Mouse (Mus musculus): Measurements from ENCODE around the gene Thbd. TPM values are rescaled to one million over a fixed set of nuclear protein-coding genes. Genes with fewer than 3 reads are reported as not detected.
A peak's percentile ranks its signal among the peaks of the same experiment; 100 is the strongest.

Thbd gene
- polyA plus RNA-seq, 1 experiment from 2014 or later, result 12.6 TPM

DNA sequence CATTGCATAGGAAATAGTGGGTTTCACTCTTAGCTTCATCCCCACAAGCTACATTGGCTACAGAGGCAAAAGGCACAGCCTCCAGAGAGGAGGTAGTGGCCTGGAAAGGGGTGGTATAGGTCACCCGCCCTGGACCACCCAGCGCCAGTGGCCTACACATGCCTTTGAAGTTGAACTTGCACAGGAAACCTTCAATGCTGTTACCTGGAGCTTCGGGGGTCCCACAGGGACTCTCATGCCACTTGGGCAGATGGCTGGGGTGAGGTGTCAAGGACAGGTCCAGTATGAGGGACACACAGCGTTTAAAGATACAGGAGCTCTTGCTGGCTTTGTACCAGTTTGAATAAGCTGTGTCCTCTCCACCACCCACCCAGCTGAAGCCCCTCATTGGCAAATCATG is 34.7 kb upstream of the Thbd start:
- H3K9me3 ChIP-seq, result no peaks in the 10 kb centered on the region
- no peak overlapping the region for H3K4me3 ChIP-seq
- H3K27me3 ChIP-seq, result no peaks in the 10 kb centered on the region
- 0 out of 2 replicates have a peak, but pooled peaks cover 2% of the 10 kb centered on the region for H3K4me1 ChIP-seq
- H3K36me3 ChIP-seq, result no peaks in the 10 kb centered on the region
- no peak for ATAC-seq (ENCODE audit: insufficient number of reproducible peaks, insufficient read depth, low FRiP score, low TSS enrichment)
- no peak overlapping the region for H3K4me2 ChIP-seq (replicated peaks)
- H3K27ac ChIP-seq, result 0 out of 2 replicates have a peak overlapping the region, but pooled peaks have one; percentile 24
- 89% methylated on average over 4 of the region's 4 CpGs for WGBS
- H3K9ac ChIP-seq, result no peak overlapping the region

DNA sequence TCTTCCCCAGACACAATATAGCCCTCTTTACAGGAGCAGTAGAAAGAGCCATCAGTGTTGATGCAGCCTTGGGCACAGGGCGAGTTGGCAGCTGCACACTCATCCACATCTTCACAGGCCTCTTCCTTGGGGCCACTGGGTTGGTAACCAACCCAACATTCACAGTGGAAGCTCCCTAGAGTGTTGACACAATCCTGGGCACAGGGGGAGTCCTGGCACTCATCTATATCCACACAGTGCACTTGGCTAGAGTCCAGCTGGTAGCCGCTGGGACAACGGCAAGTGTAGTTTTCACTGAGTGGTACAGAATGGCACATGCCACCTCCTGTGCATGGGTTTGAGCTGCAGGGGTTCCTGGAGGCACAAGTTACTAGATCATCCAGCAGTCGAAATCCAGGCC is 34.2 kb upstream of the Thbd start:
- no peak for ATAC-seq (ENCODE audit: insufficient number of reproducible peaks, insufficient read depth, low FRiP score, low TSS enrichment)
- Histone ChIP-seq H3K4me3 (no peak overlapping the region), H3K27me3 (no peaks in the 10 kb centered on the region), H3K4me2 (replicated peaks) (no peak overlapping the region), H3K9me3 (no peaks in the 10 kb centered on the region), H3K27ac (0 out of 2 replicates have a peak overlapping the region, but pooled peaks have one; percentile 24), H3K36me3 (no peaks in the 10 kb centered on the region), H3K4me1 (0 out of 2 replicates have a peak, but pooled peaks cover 2% of the 10 kb centered on the region), H3K9ac (no peak overlapping the region)
- 86% methylated on average over 4 of the region's 4 CpGs for WGBS

DNA sequence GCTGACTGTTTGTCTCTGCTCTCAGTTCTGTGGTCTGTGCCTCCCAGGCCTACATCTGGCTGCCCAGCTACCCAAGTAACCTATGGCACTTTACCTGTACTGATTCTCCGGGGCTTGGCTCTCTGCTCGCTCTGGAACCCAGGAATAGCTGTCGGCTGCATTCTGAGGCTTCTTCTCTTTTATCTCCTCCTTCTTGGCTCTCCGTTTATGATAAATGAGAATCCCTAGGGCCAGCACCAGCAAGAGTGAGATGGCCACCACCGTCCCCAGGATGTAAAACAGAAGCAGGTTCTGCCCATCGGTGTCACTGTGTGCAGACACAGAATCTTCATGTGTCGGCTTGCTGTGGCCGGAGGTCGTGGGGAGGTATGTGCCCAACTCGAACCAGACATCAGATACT is 33.4 kb upstream of the Thbd start:
- ATAC-seq (ENCODE audit: insufficient number of reproducible peaks, insufficient read depth, low FRiP score, low TSS enrichment), result no peak
- 0 out of 2 replicates have a peak overlapping the region, but pooled peaks have one; percentile 1 for H3K4me3 ChIP-seq
- no peaks in the 10 kb centered on the region for H3K27me3 ChIP-seq

DNA sequence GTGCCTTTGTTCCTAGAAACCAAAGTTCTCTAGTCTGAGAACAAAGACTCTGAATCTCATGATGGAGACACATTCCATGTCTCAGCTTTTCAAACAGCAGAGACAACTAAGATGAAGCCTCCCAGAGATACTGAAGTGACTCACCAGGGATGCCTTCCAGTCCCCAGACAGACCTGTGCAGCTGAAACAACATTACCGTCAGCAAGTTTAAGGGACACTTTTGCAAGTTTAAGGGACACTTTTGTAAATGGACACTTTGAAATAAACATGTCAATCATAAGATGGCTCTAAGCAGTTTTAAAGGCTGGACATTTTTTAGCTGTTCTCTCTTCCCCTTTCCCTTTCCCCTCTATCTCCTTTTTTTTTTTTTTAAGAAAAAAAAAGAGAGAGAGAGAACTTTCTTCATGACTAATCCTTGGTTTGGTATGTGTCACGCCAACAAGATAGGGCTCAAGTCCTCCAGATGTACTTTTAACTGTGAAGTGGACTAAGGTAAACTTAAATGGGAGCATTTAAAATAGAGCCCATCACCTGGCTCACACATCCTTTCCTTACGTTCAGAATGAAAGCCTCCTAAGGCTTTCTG is 31.8 kb upstream of the Thbd start:
- H3K4me3 ChIP-seq, result no peak overlapping the region
- no peaks in the 10 kb centered on the region for H3K9me3 ChIP-seq
- no peak for ATAC-seq (ENCODE audit: insufficient number of reproducible peaks, insufficient read depth, low FRiP score, low TSS enrichment)
- H3K4me1 ChIP-seq, result 0 out of 2 replicates have a peak, but pooled peaks cover 2% of the 10 kb centered on the region
- H3K27ac ChIP-seq, result no peak overlapping the region
- H3K36me3 ChIP-seq, result no peaks in the 10 kb centered on the region
- 45% methylated on average over 3 of the region's 3 CpGs for WGBS
- no peak overlapping the region for H3K4me2 ChIP-seq (replicated peaks)
- no peaks in the 10 kb centered on the region for H3K27me3 ChIP-seq
- H3K9ac ChIP-seq, result no peak overlapping the region

More for the DNA sequence above, 33.4 kb upstream of the Thbd start:
- Histone ChIP-seq H3K27ac (no peak overlapping the region), H3K36me3 (no peaks in the 10 kb centered on the region), H3K4me2 (replicated peaks) (no peak overlapping the region), H3K9me3 (no peaks in the 10 kb centered on the region), H3K9ac (no peak overlapping the region), H3K4me1 (0 out of 2 replicates have a peak, but pooled peaks cover 2% of the 10 kb centered on the region)
- 88% methylated on average over 10 of the region's 10 CpGs for WGBS

DNA sequence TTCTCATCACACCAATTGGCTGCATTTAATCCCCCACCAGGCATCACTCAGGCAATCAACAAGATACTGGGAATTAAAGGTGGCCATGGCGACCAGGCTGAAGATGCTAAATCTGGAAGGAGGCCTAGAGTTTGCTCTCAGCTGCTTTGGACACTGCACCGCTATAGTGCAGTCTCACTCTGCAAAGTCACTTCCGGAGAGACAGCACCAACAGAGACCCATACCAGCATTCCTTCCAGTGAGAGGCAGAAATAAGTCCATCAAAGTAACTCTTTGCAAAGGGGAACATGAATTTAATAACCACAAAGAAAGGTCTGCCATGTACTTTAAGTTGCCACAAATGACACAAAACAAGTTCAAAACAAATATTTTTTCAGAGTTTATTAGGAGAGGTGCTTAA is 28.3 kb upstream of the Thbd start:
- WGBS, result 50% methylated on average over 3 of the region's 3 CpGs
- Histone ChIP-seq H3K9ac (no peak overlapping the region), H3K27me3 (no peaks in the 10 kb centered on the region), H3K4me1 (no peaks in the 10 kb centered on the region), H3K9me3 (no peaks in the 10 kb centered on the region), H3K27ac (no peak overlapping the region), H3K4me2 (replicated peaks) (no peak overlapping the region), H3K4me3 (no peak overlapping the region), H3K36me3 (no peaks in the 10 kb centered on the region)
- ATAC-seq (ENCODE audit: insufficient number of reproducible peaks, insufficient read depth, low FRiP score, low TSS enrichment), result no peak

DNA sequence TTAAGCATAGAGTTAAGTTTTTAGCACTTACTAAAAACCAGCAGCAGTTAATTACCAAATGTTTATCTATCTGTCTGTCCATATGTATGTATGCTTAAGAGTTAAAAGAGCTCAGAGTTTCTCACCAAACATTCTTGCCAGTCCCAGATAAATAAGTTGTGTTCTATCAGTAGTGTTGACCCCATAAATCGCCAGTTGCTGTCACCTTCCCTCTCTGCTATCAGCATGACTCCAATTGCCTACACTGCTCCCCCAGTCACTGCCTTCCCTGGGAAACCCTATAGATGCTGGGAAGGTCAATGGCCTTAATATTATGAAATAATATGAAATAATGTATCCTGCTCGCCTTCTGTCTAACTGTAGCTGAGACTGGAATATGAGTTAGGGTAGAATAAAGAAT is 24.4 kb upstream of the Thbd start:
- H3K27ac ChIP-seq, result no peak overlapping the region
- ATAC-seq (ENCODE audit: insufficient number of reproducible peaks, insufficient read depth, low FRiP score, low TSS enrichment), result no peak
- 64% methylated on average over 2 of the region's 2 CpGs for WGBS

DNA sequence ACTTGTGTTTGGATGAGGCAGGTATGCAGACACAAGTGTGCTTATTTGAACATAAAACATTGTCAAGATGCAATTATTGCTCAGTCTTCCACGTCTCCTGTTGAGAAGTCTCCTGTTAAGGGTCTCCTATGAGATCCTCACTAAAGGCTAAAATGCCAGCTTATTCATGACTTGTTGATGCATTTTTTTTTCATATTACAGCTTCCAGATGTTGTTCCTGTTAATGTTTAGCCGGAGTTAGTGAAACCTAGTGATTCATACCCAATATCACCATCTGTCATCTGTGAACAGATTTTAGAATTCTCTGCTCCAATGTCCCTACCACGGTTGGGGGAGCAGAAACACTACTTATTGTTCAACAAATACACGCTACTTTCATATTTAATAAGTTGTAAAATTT is 23.0 kb upstream of the Thbd start:
- Histone ChIP-seq H3K9ac (no peak overlapping the region), H3K4me2 (replicated peaks) (no peak overlapping the region), H3K9me3 (no peaks in the 10 kb centered on the region), H3K27me3 (no peaks in the 10 kb centered on the region), H3K4me3 (no peak overlapping the region), H3K4me1 (no peaks in the 10 kb centered on the region), H3K36me3 (no peaks in the 10 kb centered on the region), H3K27ac (no peak overlapping the region)
- 65% methylated on average over 4 of the region's 4 CpGs for WGBS
- ATAC-seq (ENCODE audit: insufficient number of reproducible peaks, insufficient read depth, low FRiP score, low TSS enrichment), result no peak

More for the DNA sequence above, 24.4 kb upstream of the Thbd start:
- Histone ChIP-seq H3K9me3 (no peaks in the 10 kb centered on the region), H3K9ac (no peak overlapping the region), H3K36me3 (no peaks in the 10 kb centered on the region), H3K4me2 (replicated peaks) (no peak overlapping the region), H3K4me3 (no peak overlapping the region), H3K4me1 (no peaks in the 10 kb centered on the region), H3K27me3 (no peaks in the 10 kb centered on the region)

DNA sequence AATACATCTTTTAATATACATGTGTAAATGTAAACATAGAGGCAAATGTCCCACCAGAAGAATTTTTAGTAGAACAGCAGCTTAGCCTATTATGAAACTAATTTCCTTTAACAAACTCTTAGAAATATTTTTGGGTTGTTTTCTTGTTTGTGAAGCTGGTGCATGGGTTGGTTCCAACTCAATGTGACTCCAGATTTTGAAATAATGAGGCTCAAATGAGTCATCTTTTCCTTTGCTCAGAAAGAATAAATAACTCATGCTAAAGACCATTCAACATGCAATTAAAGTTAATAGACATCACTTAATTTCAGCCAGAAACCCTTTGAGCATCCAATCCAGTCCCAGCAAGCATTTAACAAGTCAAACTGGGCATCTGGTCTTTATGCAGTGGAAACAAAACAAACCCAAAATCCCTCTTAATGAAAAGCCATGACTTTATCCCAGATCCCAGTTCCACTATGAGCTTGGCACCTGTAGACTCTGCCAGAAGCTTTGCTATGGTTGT is 21.1 kb upstream of the Thbd start:
- Histone ChIP-seq H3K27me3 (no peaks in the 10 kb centered on the region), H3K4me3 (no peak overlapping the region), H3K4me1 (no peaks in the 10 kb centered on the region), H3K4me2 (replicated peaks) (no peak overlapping the region), H3K27ac (no peak overlapping the region), H3K36me3 (no peaks in the 10 kb centered on the region), H3K9me3 (no peaks in the 10 kb centered on the region), H3K9ac (no peak overlapping the region)
- no peak for ATAC-seq (ENCODE audit: insufficient number of reproducible peaks, insufficient read depth, low FRiP score, low TSS enrichment)

DNA sequence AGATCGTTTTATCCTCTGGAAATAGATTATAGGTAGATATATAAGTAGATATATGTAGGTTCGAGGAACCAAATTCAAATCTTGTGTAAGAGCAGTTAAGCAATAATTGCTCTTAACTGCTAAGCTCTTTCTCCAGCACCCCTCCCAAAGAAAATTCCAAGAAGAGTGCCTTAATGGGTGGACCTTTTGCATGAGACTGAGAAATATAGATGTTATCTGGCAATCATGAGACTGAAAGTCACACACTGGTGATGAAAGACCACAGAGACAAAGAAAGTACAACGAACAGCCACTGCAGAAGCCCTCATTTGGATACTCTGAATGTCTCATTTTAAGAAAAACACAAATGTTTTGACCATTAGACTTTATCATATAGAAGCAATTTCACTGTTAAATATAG is 20.5 kb upstream of the Thbd start:
- Histone ChIP-seq H3K27me3 (no peaks in the 10 kb centered on the region), H3K4me3 (no peak overlapping the region), H3K9me3 (no peaks in the 10 kb centered on the region), H3K4me2 (replicated peaks) (no peak overlapping the region), H3K27ac (no peak overlapping the region), H3K36me3 (no peaks in the 10 kb centered on the region), H3K9ac (no peak overlapping the region), H3K4me1 (no peaks in the 10 kb centered on the region)
- ATAC-seq (ENCODE audit: insufficient number of reproducible peaks, insufficient read depth, low FRiP score, low TSS enrichment), result no peak
- WGBS, result 74% methylated on average over 3 of the region's 3 CpGs

DNA sequence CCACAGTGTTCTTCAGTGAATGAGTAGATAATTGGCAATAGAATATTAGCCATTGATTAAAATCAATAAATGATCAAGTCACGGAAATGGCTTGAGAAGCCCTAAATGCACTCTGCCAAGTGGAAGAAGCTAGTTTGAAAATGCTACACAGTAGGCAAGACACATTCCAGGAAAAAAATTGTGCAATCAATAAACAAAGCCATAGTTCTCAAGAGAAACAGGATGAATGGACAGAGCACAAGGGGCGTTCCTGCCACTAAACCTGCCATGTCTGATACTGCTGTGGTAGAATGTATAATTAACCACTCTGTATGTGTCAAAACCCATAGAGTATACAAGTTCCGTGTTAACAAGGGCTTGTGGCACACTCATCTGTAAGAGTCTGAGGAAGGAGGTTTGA is 19.6 kb upstream of the Thbd start:
- Histone ChIP-seq H3K27me3 (no peaks in the 10 kb centered on the region), H3K9ac (no peak overlapping the region), H3K4me1 (no peaks in the 10 kb centered on the region), H3K36me3 (no peaks in the 10 kb centered on the region), H3K4me3 (no peak overlapping the region), H3K27ac (no peak overlapping the region), H3K9me3 (no peaks in the 10 kb centered on the region), H3K4me2 (replicated peaks) (no peak overlapping the region)
- 85% methylated on average over 3 of the region's 3 CpGs for WGBS
- no peak for ATAC-seq (ENCODE audit: insufficient number of reproducible peaks, insufficient read depth, low FRiP score, low TSS enrichment)

DNA sequence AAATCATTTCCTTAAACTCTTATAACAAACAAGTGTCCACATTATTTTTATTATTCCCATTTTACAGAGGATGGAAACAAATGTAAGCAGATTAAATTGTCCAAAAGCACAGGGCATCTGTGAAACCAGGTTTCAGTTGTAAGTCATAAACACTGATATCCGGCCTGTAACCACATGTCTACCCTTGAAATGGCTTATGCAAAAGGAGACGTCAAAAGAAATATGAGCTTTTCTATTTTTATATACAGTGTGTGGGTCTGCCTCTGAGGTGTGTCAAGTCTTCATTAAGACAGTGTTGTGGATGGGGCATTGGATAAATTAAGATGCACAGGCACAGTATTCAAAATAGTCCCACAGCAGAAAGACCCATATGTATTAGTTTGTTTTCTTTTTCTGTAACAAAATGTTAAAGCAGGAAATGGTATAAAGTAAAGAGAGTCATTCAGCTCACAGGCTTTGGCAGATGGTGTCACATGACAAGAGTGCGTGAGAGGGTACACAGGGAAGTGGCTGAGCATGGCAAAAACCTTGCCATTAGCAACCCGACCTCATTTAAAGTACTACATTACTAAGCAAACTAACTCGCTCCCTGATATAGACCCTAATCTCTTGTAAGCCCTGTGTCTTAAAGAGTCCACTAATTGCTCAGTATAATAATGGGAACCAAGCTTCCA is 17.9 kb upstream of the Thbd start:
- Histone ChIP-seq H3K36me3 (no peaks in the 10 kb centered on the region), H3K4me3 (no peak overlapping the region), H3K4me2 (replicated peaks) (no peak overlapping the region), H3K27me3 (no peaks in the 10 kb centered on the region), H3K4me1 (no peaks in the 10 kb centered on the region), H3K9me3 (no peaks in the 10 kb centered on the region), H3K9ac (no peak overlapping the region), H3K27ac (no peak overlapping the region)
- no peak for ATAC-seq (ENCODE audit: insufficient number of reproducible peaks, insufficient read depth, low FRiP score, low TSS enrichment)
- WGBS, result 64% methylated on average over 5 of the region's 5 CpGs

DNA sequence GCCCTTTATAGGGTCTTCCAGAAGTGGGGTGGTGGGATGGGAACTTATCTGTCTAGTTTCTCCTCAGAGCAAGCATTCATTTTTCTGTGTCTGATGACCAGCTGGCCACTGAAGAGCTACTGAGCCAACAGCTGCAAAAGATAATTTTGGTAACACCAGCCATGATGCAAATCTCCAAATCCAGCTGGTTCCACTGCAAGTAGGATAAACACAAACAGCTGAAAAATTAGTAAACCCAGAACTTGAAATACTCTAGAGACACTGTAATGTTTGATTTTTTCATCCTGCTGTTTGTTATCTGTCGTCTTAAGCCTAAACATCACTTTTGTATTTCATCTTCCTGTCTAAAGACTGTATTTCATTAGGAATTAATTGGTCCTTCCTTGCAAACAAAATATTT is 13.7 kb upstream of the Thbd start:
- Histone ChIP-seq H3K9ac (no peak overlapping the region), H3K27me3 (no peaks in the 10 kb centered on the region), H3K36me3 (no peaks in the 10 kb centered on the region), H3K4me2 (replicated peaks) (no peak overlapping the region), H3K9me3 (no peaks in the 10 kb centered on the region), H3K27ac (no peak overlapping the region), H3K4me3 (no peak overlapping the region), H3K4me1 (no peaks in the 10 kb centered on the region)
- WGBS, result 44% methylated on average over 1 of the region's 1 CpGs
- ATAC-seq (ENCODE audit: insufficient number of reproducible peaks, insufficient read depth, low FRiP score, low TSS enrichment), result no peak
